Mouse (Mus musculus): ENCODE data around the gene Snx5.

Snx5 gene

DNA sequence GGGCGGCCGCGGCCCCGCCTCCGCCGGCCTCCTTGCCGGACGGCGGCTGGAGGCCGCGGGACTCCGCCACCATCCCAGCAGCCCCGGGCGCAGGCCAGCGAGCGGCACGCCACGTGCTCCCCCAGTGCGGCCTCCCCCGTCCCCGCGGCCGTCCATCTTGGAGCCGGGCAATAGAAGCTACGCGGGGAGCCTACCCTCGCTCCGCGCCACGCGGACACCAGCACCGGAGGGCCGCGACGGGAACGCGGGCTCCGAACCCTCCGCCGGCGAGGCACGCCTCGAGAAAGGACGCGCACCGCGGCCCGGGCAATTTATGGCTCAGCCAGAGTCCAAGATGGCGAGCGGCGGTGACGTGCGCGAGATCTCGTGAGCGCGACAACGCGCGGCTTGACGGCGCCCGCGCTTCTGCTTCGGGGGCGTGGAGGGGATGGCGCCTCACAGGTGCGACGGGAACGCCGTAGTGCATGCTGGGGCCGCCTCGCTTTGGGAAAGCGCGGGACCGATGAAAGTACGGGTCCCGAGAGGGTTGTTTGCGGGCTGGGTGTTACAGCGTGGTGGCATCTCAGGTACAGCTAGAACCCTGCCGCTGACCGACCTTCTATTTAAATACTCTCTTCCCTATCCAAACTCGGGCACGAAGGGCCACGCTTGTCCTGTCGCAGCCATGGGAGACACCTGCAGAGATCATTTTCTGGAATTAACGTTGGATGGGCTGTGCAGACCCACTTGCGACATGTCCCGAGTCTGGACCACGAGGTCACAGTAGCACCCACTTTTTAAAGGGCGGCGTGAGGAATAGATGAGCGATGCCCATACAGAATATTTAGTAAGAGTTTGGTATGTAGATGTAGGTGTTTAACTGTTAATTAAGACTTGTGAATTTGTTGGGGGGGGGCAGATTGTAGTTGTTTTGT is at the start of gene Snx5, which contains the start of gene Mgme1:
TSS of gene Snx5 (minus strand) at position 400 of the 914 bp plus-strand sequence.
TSS of gene Mgme1 (plus strand) at position 157 of the 914 bp plus-strand sequence.
- DNase-seq (ENCODE audit: low spot score in 2 of 2), result peak; percentile 87 to 95

DNA sequence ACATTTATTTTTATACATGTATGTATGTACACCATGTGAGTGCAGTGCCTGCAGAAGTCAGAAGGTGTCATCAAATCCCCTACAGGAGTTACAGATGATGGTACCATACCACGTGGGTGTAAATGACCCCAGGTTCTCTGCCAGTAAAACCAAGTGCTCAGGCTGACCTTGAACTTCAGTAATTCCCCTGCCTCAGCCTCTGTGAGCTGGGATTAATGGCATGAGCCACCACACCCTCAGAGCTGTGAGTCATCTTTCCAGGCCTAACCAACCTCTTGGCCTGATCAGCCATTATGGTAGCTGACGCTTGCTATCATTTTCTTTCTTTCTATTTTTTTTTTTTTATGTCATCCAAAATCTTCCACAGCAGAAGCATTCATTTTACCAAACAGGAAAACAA is 40.7 kb upstream of the Snx5 start:
- DNase-seq (ENCODE audit: low spot score in 2 of 2), result no peak

DNA sequence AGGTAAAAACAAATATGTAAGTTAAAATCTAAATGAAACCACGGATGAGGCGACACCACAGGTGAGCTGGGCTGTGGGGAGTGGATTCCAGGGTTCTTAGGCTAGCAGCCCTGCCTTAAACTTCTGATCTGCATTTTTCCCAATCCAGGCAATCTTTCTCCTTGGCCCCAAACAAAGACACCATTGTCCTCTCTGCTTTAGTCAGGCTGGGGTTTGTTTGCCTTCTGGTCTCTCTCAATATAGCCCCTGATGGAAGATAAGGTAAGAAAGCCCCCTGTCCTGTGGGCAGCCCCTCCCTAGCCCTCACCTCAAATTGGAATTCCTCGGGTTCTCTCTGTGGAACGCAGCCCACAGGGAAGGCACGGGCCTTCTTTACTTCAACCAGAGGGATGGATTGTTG is 39.6 kb upstream of the Snx5 start:
- DNase-seq (ENCODE audit: low spot score in 2 of 2), result no peak

DNA sequence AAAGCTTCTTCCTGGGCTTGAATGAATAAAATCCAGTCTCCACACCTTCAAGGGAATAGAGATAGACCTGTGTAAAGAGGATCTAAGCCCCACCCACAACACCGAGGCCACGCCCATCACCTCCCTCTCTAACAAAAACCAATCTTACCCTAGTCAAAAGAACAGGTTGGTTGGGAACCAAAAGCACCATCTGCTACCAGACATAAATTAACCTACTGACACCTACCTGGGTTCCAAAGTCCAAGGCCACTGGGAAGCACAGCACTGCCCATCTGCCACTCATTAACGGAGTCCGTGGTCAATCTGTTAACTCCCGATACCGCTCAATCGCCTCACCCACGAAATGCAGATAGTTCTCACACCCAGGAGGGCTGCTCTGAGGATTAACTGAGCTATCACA is 37.9 kb upstream of the Snx5 start:
- no peak for DNase-seq (ENCODE audit: low spot score in 2 of 2)

DNA sequence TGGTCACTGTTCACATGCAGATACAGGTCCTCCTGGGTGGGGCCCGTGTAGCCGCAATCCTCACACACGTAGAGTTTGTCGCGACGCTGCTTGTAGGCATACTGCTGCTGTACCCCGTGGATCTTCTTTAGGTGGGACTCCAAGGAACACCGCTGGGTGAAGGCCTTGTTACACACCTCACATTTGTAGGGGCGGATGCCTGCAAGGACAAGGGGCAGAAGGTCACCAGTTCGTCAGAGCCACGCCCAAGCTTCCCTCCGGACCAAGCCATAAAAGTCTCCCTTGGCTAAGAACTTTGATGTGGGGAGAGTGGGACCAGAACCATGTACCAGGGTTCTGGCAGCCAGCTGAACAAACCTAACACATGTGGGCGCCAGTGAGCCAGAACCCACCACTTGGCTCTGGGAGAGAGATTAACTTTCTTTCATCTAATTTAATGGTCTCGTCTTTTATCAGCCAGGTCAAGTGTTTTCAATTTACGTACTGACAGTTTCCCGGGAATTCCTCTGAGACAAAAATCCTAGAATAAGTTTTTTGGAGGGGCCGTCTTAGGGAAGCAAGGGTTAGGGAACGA is 35.1 kb upstream of the Snx5 start:
- no peak for DNase-seq (ENCODE audit: low spot score in 2 of 2)

DNA sequence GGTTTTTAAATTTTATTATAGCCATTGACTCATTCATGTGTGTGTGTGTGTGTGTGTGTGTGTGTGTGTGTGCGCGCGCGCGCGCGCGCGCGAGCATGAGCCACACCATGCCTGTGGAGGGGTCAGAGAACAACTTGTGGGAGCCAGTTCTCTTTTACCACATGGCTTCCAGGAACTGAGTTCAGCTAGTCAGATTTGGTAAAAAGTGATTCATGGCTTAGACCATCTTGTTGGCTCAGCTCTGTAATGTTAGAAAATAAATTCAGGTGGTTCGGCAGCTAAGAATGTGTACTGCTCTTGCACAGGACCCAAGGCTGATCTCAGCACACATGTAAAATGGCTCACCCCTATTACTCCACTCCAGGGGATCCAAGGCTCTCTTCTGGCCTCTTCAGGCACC is 30.4 kb upstream of the Snx5 start:
- DNase-seq (ENCODE audit: low spot score in 2 of 2), result no peak

DNA sequence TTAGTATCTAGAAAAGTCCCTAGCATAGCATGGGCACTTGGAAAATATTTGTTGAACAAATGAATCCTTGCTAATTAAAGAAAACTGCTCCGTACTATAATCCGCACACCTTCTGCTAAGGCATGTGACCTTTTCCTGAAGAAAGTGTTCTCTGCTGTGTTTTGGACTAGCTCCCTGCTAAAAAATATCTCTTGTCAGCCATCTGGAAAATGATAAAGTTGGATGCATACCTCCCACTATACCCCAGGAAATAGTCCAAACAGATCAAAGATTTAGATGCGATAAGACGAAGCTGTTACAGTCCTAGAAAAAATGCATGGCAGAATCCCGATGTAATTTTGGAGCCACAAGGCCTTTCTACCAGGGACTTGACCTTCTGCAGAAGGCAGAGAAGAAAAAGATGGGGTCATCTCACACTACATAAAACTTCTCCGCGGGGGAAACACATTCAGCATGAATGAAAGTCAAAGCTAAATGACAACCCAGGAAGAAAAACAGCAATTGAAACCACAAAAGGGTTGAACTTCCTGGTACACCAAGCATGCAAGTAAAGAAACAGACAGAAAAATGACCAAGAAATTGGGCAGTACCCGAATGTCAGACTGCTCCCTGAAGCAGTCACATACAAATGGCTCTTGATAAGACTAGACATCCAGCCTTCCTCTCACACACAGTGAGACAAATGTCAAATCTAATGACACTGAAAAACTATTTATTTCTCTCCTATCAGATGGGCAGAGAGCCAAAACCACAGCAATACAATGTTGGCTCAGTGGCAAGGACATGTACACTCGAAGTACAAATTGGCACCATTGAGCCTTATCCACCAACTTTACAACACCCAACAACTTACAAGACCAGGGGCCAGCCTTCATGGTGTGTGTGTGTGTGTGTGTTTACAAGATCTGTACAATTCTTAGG is 29.3 kb upstream of the Snx5 start:
- peak in 1 of 2 experiments; percentile 53 for DNase-seq (ENCODE audit: low spot score in 2 of 2)

DNA sequence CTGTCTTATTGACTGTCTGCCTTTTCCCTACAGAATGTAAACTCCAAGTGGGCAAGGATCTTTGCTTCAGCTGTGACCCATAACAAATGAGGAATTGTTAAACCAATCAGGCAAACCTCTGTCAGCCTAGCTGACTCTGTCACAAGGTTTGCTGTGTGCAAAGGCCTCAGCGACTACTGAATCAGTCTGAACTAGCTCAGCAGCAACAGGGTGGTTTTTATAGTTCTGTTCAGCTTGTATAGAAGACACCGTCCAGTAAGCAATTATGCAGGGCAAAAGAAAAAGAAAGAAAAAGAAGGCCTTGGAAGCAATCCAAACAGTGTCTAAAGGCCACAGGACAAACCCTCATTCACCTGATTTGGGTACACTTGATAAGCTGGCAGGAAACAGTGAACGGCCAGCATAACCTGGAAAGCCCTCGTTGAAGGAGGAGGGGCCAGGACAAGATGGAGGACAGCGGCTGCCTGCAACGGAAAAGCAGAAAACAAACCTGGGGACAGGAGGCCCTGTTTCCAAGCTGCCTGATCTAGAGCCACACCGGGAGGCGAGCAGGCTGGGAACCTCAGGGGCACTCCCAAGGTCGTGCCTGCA is 24.5 kb upstream of the Snx5 start:
- DNase-seq (ENCODE audit: low spot score in 2 of 2), result no peak

DNA sequence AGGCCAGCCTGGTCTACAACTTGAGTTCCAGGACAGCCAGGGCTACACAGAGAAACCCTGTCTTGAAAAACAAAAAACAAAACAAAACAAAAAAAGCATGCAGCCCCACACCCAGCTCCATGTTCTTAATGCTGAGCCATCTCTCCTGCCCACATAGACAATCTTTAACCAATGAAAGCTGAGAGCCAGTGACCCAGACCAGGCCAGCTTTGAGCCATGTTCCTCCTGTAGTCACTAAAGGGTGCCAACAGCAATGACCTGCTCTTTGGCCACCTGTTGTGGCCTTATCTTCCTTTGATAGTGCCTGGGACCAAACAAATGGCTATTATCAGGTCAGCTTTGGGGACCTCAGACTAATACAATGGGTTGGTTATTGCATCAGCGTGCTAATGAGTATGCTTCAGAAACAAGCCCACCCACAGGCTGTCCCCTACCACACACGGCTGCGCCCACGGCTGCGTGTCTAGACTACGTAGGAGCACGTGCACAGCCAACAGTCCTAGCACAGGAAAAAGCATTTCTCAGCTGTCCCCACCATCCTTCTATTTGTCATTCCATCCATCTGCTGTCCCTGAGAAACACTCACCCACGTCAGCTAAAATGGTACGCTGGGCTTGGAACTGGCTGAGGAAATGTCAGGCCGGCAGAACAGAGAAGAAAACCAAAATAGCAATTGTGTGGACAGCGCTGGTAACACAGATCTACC is 21.0 kb upstream of the Snx5 start:
- DNase-seq (ENCODE audit: low spot score in 2 of 2), result peak; percentile 64 to 85

DNA sequence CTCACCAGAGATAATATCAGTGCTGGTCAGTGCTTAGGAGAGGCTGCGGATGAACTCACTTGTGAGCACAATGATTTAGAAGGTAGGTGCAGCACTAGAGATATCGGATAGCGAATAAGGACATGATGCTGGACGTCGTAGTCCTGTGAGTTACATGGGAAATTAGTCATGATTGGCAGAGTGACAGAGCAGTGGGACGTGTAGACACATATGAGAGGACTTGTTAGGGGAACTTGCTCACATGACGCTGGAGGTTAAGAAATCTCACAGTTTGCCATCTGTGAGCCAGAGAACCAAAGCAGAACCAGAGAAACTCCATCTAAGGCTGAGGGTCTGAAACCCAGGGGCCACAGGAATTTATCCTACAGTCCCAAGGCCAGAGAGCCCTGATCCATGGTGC is 19.6 kb upstream of the Snx5 start:
- no peak for DNase-seq (ENCODE audit: low spot score in 2 of 2)

DNA sequence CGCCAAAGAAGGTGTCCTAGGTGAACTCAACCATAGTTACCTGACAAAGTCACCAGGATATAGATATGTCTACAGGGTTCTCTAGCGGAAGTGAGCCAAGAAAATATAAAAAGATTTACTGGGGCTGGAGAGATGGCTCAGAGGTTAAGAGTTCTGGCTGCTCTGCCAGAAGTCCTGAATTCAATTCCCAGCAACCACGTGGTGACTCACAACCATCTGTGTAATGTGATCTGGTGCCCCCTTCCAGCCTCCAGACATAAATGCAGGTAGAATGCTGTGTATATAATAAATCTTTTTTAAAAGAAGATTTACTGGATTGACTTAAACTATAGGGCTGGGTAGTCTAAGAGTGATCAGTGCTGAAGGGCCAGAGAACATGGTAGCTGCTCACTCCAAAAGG is 10.7 kb upstream of the Snx5 start:
- no peak for DNase-seq (ENCODE audit: low spot score in 2 of 2)

DNA sequence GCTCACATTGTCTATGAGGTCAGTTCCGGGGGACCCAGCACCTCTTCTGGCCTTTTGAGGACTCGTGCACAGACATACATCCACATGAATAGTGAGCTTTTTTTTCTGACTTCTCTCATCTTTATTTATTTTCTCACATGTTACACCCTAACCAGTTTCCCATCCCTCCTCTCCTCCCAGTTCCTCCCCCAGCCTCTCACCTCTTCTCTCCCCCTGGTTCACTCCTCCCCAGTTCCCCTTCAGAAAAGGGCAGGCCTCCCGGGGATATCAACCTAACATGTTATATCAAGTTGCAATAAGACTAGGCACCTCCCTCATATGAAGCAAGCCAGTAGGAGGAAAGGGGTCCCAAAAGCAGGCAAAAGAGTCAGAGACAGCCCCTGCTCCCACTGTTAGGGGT is 9.9 kb upstream of the Snx5 start:
- DNase-seq (ENCODE audit: low spot score in 2 of 2), result no peak

DNA sequence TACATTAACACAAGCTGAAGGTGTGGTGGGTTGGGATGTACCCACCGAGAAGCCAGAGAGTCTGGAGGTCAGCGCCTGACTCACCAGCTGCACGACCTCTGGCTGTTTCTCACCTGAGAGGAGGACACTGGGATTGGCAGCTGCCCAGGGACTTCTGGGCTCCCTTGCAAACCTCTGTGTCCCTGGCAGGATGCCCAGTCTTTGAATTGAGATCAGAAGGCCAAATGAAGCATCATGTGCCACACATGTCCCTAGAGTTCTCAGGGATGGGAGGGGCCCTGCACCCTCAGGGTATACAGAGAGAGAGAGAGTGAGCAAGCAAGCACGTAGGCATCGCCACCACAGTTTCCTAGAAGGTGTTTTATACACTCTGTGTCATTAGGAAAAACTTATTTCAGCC is 9.0 kb upstream of the Snx5 start:
- no peak for DNase-seq (ENCODE audit: low spot score in 2 of 2)

DNA sequence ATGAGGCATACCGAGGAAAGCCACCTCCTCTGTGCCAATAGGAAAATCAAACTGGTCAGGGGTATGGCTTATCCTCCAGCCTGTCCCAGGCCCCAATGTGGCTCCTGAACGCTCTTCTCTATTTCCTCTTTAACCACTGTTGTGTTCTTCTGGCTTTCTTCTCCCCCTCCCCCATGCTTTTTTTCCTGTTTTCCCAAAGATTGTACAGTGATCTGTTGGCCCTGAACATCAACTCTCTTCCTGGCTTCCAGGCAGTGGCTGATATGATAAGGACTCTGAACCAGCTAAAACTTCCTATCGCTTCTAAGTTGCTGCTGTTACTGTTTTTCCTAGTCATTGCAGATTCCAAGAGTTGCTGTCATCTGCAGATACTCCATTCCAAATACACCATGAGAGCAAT is 6.2 kb upstream of the Snx5 start:
- DNase-seq (ENCODE audit: low spot score in 2 of 2), result no peak

DNA sequence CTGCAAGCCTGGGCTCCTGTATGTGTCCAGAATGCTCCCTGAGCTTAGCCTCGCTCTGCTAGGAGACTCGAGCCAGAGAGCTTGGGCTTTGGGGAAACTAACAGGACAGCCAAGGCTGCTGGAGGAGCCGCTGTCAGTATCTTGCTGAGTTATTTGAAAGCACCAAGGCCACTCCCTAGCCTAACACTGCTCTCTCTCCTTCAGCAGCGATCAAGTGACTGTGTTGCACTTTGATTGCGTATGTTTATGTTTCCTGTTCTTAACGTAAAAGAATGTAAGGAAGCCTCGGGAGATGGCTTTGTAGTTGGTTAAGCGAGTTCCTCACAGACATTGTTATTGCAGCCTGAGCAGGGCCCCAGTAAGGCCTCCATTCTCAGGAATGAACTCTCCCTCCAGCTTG is 4.0 kb upstream of the Snx5 start:
- DNase-seq (ENCODE audit: low spot score in 2 of 2), result no peak

DNA sequence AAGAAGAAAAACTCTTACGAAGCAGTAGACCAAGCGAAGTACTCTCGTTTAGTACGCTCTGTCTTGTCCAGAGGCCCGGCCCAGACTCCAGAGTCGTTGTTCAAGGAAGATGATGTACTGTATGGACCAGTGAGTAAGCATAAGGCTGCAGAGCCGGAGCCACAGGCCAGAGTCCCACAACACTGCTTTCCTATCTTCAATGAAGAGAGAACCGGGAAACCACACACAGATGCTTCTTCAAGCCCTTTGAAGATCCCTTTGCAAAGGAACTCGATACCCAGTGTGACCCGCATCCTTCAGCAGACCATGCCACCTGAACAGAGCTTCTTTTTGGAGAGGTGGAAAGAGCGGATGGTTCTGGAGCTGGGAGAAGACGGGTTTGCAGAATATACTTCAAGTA is 1.4 kb upstream of the Snx5 start:
- DNase-seq (ENCODE audit: low spot score in 2 of 2), result no peak

DNA sequence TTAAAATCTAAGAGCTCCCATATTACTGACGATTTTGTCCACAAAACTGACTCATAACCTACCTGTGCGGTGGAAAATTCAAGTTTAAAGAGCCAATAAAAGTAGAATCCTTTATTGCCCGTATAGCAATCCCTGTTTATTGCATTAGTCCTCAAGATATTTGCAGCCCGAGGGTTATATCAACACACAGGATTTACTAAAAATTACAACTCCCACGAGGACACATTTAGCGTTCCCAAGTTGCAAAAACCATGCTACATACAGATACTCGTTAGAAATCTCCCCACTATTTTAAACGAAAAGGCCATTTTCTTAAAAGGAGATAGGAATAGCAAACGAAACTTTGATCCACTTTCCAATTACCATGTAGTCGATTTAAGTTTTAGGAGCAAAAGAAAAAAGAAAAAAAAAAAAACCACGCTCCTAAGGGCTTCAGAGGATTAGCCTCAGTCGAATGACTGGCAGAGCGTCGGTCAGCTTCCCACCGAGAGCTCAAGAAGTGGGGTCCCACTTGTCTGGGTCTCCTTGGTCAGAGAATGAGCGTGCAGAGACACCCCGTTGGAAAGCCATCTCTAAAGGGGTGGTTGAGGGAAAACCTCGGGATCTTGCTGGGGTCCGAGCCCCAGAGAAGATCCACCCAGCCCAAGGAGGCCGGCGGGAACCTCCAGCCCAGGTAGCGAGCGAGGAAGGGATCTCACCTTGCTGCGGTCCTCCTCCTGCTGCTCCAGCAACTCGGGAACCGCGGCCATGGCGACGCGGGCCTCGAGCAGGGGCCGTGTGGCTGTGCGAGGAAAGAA is 829 bp downstream of the Snx5 start:
- no peak for DNase-seq (ENCODE audit: low spot score in 2 of 2)

DNA sequence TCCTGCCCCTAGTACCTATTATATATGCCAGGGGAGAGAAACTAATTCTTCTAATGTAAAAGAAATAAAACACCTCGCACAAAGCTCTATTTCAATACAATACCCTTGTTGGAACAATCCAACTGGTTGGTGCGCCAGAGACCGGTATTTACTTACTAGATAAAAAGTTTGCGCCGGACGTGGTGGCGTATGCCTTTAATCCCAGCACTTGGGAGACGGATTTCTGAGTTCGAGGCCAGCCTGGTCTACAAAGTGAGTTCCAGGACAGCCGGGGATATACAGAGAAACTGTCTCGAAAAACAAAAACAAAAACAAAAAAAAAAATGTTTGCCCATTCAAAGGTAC is 1.4 kb downstream of the Snx5 start:
- DNase-seq (ENCODE audit: low spot score in 2 of 2), result no peak

DNA sequence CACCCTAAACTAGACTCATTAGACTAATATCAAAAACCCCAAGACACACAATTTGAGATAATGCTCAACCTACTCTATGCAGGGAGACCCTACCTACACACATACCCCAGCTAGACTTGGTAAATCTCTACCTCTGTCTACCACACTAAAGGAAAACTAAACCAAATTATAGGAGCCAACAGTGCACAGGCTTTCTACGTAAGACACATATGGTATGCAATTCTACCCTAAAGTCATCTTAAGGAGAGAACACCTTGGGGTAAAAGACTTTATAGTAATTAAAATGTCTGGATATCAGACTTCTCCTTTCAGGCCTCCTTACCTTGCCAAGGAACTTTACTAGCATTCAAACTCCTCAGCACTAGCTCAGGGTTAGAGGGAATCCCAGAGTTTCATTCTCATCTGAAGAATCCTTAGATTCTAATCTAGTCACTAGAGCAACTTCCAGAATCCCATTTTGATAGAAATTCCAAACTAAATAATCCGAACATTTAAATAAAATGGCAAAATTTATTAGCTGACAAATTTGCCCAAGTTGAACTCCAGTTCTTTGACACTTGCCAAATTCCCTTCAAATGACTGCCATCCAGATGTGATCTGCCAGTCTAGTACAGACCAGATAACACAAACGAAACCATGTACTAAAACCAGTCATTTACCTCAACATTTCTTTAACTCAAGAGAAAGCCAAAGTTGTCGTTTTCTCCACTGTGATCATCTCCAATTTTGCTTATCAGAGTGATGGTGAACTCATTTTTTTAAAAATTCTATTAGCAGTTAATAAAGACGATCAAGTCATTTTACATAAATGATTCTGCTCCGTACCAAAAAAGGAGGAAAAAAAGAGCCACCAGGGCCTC is 2.0 kb downstream of the Snx5 start:
- DNase-seq (ENCODE audit: low spot score in 2 of 2), result no peak

DNA sequence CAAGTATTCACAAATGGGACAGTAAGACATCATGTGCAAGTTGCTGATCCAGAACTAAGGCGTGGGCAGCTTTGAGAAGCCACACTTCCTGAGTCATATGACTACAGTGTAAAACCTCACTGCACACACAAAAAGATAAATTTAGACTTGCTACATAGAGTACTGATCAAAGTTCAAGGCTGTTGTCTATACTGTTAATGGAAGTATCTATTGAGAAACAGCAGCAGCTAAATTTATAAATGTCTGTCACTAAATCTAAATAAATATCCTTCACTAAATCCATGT is 3.0 kb downstream of the Snx5 start:
- DNase-seq (ENCODE audit: low spot score in 2 of 2), result peak in 1 of 2 experiments; percentile 34
